Mouse (Mus musculus): ENCODE results near the gene Stard9. TPM values are rescaled to one million over a fixed set of nuclear protein-coding genes. Genes with fewer than 3 reads are reported as not detected.
"Not testable (repeated sequence)": the region's sequence is repeated elsewhere in the genome, so short reads cannot be mapped to it uniquely, and the experiment has no call there.

The Stard9 gene
- total RNA-seq, 1 experiment from 2014 or later, result 6.0 TPM

GRCm38 (mm10) chr2:120646777-120647176, 17.9 kb downstream of the Stard9 start:
- ATAC-seq (replicated peaks; ENCODE audit: insufficient number of reproducible peaks, low FRiP score, low TSS enrichment, poor library complexity, severe bottlenecking), result no peak

DNA sequence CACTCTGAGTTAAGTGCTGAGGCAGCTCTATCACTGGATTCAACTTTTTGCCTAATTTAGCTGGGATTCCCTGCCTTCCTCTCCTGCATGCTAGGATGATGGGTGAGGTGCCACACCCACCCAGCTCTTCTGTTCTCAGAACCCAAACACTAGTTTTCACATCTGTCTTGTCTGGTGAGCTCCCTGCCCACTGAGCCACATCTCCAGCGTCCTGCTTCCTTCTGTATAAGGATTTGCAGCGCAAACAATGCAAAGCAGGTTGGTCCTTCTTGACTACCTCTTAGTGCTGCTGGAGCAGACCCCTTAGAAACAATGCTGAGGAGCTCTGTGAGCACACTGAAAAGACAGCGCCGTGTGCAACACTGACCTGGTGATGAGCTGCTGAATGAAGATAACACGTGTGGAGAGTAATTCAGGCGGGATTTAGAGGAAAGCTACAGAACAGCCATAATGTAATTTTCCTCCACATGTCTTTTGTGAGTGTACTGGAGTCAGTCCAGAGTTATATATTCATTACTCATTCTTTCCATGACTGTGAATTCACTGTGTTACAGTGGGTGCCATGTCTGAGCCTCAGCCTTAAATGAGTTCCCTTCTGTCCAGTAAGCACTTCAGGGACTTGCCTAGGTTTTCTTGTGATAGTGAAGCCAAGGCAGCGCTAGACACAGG, 23.5 kb downstream of the Stard9 start:
- no peak for ATAC-seq (replicated peaks; ENCODE audit: insufficient number of reproducible peaks, low FRiP score, low TSS enrichment, poor library complexity, severe bottlenecking)

- ATAC-seq (replicated peaks; ENCODE audit: insufficient number of reproducible peaks, low FRiP score, low TSS enrichment, poor library complexity, severe bottlenecking), result no peak; the same call in 1 of the 2 replicates
Observed at GRCm38 (mm10) chr2:120652925-120653284, 24.0 kb downstream of the Stard9 start.

DNA sequence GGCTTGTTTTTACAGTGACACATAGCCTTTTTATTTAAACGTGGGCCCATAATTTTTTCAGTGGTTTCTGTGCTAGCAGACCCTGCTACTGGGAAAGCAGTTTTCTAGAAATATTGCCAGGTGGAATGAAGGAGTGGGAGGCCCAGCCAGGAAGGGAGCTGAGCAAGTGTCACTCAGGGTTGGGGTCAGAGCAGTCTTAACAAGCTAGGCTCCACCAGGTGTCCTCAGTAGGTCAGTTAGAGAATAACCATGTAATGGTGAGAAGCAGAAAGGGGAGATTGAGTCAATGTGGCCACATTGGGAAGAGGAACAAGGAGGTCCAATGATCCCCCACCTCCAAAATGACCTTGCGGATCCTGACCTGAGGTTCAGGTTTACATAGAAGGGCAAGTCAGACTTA, 25.8 kb downstream of the Stard9 start:
- no peak for ATAC-seq (replicated peaks; ENCODE audit: insufficient number of reproducible peaks, low FRiP score, low TSS enrichment, poor library complexity, severe bottlenecking)

- no peak for ATAC-seq (replicated peaks; ENCODE audit: insufficient number of reproducible peaks, low FRiP score, low TSS enrichment, poor library complexity, severe bottlenecking)
Observed at GRCm38 (mm10) chr2:120655905-120656304, 27.0 kb downstream of the Stard9 start.

DNA sequence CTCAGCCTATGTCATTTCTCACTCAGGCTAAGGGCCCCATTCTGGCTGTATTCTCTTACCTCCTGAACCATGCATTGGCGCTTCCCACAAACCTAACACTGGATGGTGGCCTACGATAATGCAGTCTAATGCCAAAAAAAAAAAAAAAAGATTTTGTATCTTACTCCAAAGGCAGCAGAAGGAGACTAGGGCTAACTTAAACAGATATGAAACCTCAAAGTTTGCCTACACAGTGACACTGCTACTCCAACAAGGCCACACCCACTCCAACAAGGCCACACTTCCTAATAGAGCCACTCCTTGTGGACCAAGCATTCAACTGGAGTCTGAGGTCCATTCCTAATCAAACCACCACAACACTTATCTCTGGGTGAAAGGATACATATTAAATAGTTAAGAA, 27.8 kb downstream of the Stard9 start:
- no peak for ATAC-seq (replicated peaks; ENCODE audit: insufficient number of reproducible peaks, low FRiP score, low TSS enrichment, poor library complexity, severe bottlenecking)

DNA sequence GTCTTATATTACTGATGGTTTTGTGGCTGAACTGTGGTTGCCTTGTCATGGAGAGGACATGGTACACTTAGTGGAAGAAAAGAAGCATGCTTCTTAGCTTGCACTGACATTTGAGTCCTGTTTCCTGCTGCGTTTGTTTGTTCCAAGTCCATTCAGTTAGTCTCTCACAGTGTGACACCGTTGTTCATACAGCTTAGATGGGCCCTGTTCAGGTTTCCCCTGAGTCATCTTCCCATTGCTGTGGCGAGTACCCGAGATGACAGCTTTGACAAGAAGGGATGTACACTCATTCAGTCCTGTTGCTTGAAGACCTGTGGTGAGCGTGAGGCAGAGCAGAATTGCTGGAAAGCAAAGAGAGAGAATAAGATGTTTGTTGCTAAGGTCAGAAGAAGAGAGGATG, 29.6 kb downstream of the Stard9 start:
- ATAC-seq (replicated peaks; ENCODE audit: insufficient number of reproducible peaks, low FRiP score, low TSS enrichment, poor library complexity, severe bottlenecking), result no peak

DNA sequence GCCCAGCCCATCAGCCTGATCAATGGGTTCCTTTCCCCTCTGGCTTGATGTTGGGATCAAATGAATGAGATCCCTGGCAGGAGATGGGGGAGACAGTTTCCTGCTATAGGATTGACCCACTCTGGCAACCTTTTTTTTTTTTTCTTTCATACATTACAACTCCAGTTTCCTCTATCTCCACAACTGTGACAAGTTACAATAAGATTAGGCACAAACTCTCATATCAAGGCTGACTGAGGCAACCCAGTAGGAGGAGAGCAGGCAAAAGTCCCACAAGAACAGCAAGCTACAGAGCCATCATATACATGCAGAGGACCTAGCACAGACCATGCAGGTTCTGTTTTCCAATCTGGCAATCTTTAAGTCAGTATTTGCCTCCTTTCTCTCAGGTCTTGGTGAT, 30.4 kb downstream of the Stard9 start:
- no peak for ATAC-seq (replicated peaks; ENCODE audit: insufficient number of reproducible peaks, low FRiP score, low TSS enrichment, poor library complexity, severe bottlenecking)

GRCm38 (mm10) chr2:120660486-120661078, 31.7 kb downstream of the Stard9 start:
- ATAC-seq (replicated peaks; ENCODE audit: insufficient number of reproducible peaks, low FRiP score, low TSS enrichment, poor library complexity, severe bottlenecking), result no peak

GRCm38 (mm10) chr2:120662766-120663165, 33.8 kb downstream of the Stard9 start:
- no peak for ATAC-seq (replicated peaks; ENCODE audit: insufficient number of reproducible peaks, low FRiP score, low TSS enrichment, poor library complexity, severe bottlenecking)

DNA sequence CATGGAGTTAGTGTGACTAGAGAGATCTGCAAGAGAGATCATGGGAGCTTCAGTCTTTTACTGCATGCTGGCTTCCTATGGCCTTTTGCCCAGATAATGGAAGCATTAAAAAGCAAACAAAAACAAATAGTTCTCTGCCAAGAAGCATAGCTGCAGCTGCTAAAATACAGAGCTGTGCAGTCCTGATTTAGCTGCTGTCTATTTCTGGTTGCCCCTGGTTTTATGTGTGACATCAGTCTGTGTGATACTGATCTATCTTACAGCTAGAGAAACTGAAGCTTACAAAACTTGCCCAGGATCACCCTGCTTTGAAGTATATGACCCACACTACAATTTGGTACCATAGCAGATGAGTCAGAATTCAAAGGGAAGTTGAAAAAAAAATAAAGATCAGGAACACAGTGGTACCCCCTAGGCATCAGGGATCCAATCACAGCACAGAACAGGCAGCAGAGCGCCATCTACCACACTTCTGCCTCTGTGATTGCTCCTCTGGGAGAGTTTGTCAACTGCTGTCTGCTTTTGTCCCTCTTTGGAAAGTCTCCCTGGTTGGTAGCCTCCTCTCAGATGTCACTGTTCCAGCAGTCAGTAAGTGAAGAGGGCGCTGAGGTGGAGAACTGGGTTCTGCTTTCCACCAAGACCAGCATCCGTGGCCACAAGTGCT, 34.7 kb downstream of the Stard9 start:
- no peak for ATAC-seq (replicated peaks; ENCODE audit: insufficient number of reproducible peaks, low FRiP score, low TSS enrichment, poor library complexity, severe bottlenecking)

DNA sequence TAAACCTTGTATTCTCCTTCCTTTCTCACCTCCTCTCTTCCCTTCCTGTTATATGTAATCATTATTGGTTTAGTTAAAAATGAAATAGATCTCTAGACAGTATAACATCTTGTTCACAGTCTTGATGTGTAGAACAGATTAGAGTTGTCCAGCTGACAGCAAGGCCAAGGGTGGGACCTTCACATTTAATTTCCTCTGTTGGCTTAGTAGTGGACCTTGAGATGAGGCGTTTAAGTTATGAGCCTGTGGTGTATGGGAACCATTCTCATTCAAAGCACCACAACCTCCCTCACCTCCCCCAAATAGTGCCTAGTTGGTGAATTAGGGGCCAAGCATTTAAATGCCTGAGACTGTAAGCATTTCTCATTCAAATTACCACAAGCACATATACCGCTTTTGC, 38.5 kb downstream of the Stard9 start:
- ATAC-seq (replicated peaks; ENCODE audit: insufficient number of reproducible peaks, low FRiP score, low TSS enrichment, poor library complexity, severe bottlenecking), result no peak

DNA sequence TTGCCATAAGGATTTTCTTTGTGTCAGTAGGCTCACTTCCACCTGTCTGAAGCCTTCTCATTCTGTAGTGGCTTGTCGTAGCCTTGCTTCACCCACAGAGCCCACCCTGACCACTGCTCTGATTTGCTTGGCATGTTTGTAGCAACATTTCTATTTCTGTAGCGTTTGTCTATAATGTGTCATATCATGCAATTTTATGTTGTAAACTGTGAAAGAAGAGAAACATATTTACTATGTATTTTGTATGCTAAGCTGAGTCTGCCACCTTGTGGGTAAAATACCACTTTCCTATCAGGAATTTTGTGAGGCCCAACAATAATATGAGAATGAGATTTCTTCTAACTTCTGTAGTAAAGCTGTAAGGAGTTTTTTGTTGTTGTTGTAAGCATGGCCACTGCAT, 41.3 kb downstream of the Stard9 start:
- ATAC-seq (replicated peaks; ENCODE audit: insufficient number of reproducible peaks, low FRiP score, low TSS enrichment, poor library complexity, severe bottlenecking), result no peak

DNA sequence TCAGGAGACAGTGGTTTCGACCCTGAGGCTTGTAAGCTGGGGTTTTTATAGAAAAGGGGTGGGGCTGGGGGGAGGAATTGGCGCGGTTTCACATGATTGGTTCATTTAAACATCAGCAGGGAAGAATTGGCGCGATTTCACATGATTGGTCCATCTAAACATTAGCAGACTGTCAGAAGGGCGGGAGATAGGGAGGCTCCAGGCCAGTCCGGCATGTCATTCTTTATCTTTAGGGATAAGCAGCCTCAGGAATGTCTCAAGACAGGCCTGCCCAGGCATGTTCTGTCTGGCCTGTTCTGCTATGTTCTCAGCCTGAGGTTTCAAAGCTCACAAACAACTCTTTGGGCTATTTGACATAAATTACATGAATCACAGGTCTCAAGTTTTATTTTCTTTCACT, 52.2 kb downstream of the Stard9 start:
- not testable (repeated sequence) for ATAC-seq (replicated peaks; ENCODE audit: insufficient number of reproducible peaks, low FRiP score, low TSS enrichment, poor library complexity, severe bottlenecking)

DNA sequence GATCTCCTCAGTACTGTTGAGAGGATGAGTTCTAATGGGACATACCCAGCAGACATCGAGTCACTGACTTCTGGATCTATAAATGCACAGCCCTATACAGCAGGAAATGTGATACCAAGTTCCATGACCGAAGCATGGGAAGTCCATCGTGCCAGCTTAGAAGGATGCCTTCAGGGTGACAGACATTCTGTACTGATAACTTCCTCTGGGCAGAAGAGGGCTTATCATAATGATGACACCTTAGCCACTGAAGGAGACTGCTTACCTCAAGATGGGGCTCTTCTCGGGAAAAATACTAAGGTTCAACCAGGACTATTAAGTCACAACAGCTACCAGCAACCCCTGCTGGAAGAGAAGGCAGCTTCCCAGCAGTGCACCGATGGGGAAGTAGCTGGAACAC, 68.8 kb downstream of the Stard9 start:
- no peak for ATAC-seq (replicated peaks; ENCODE audit: insufficient number of reproducible peaks, low FRiP score, low TSS enrichment, poor library complexity, severe bottlenecking)

- no peak for ATAC-seq (replicated peaks; ENCODE audit: insufficient number of reproducible peaks, low FRiP score, low TSS enrichment, poor library complexity, severe bottlenecking)
Observed at GRCm38 (mm10) chr2:120700379-120700885, 71.5 kb downstream of the Stard9 start.

GRCm38 (mm10) chr2:120702675-120703074, 73.8 kb downstream of the Stard9 start:
- no peak for ATAC-seq (replicated peaks; ENCODE audit: insufficient number of reproducible peaks, low FRiP score, low TSS enrichment, poor library complexity, severe bottlenecking)

DNA sequence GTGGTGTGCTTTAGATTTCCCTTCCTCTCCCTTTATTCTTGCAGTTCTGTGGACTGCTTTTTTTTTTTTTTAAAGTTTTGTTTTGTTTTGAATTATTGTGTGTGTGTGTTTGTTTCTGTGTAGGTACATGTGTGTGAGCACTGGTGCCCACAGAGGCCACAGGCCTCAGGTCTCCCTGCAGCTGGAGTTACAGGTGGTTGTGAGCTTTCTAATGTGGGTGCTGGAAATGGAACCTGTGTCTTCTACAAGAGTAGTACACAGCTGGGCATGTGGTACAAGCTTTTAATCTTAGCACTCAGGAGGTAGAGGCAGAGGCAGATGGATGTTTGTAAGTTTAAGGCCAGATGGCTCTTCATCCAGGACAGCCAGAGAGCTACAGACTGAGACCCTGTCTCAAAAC, 78.1 kb downstream of the Stard9 start:
- no peak for ATAC-seq (replicated peaks; ENCODE audit: insufficient number of reproducible peaks, low FRiP score, low TSS enrichment, poor library complexity, severe bottlenecking)

GRCm38 (mm10) chr2:120710154-120710553, 81.2 kb downstream of the Stard9 start:
- no peak for ATAC-seq (replicated peaks; ENCODE audit: insufficient number of reproducible peaks, low FRiP score, low TSS enrichment, poor library complexity, severe bottlenecking)

DNA sequence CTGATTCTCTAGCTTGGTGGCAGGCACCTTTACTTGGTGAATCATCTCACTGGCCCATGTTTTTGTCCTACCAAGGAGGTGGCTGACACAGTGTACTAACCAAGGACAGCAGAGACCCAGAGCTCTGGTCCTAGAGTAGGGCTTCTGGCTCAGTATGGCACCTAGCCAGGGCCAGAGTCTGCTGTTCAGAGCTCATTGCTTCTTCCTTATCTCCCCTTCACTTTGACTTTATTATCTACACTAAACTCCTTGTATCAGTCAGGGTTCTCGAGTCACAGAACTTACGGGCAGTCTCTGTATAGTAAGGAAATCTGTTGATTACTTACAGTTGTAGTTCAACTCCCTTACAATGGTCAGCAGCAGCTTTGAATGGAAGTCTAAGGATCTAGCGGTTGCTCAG, 82.0 kb downstream of the Stard9 start:
- no peak for ATAC-seq (replicated peaks; ENCODE audit: insufficient number of reproducible peaks, low FRiP score, low TSS enrichment, poor library complexity, severe bottlenecking)
